Mouse (Mus musculus) ES-E14 (cell line): ENCODE data around the gene Zfp282.

Experiments
- MAFK ChIP-seq: IDR thresholded peaks from 2 replicates; pipeline ENCODE4 v1.6.1; 2014; ENCODE audit warnings: mild to moderate bottlenecking, low read depth, low read length, inconsistent platforms; ENCODE audit not compliant: insufficient read depth
- ZC3H11A ChIP-seq: IDR thresholded peaks from 2 replicates; pipeline ENCODE4 v1.6.1; 2012; ENCODE audit warnings: low read depth, mild to moderate bottlenecking, inconsistent platforms, low read length, borderline replicate concordance
- ZNF384 ChIP-seq: IDR thresholded peaks from 2 replicates; pipeline ENCODE4 v1.6.1; 2012; ENCODE audit warnings: low read depth, low read length, inconsistent platforms

GRCm38 (mm10) chr6:47943721-47944120 lies 66.7 kb downstream of the Zfp282 start:
- no peak for TF ChIP-seq ZC3H11A
- no peak for TF ChIP-seq MAFK
- TF ChIP-seq ZNF384, result no peak
